Mouse (Mus musculus) cerebellum, postnatal 25 days (tissue): ENCODE data around the gene Spns2.

Source experiments
- DNase-seq, 2 experiments: peaks; one replicate each; pipeline ENCODE4 v3.0.0; 2021; ENCODE audit warnings: mixed read lengths in 2 of 2

The Spns2 gene

GRCm38 (mm10) chr11:72469217-72469616, 20.5 kb downstream of the Spns2 start:
- DNase-seq: peak in 1 of 2 experiments; percentile 51

GRCm38 (mm10) chr11:72468525-72468924, 21.2 kb downstream of the Spns2 start:
- peak in 1 of 2 experiments; percentile 45 for DNase-seq

GRCm38 (mm10) chr11:72466694-72467507, 22.8 kb downstream of the Spns2 start:
- DNase-seq: no peak

- no peak for DNase-seq
Observed at GRCm38 (mm10) chr11:72465978-72466693, 23.6 kb downstream of the Spns2 start.

GRCm38 (mm10) chr11:72464821-72465220, 24.9 kb downstream of the Spns2 start:
- DNase-seq: no peak

- DNase-seq: no peak
Observed at GRCm38 (mm10) chr11:72461500-72461981, 28.2 kb downstream of the Spns2 start.

GRCm38 (mm10) chr11:72458502-72458901, 31.2 kb downstream of the Spns2 start:
- no peak for DNase-seq

GRCm38 (mm10) chr11:72457995-72458496, 31.7 kb downstream of the Spns2 start:
- no peak for DNase-seq

- peak in 1 of 2 experiments; percentile 43 for DNase-seq
Observed at GRCm38 (mm10) chr11:72455694-72456093, 34.0 kb downstream of the Spns2 start.

GRCm38 (mm10) chr11:72453105-72453953, 36.4 kb downstream of the Spns2 start:
- DNase-seq: no peak

GRCm38 (mm10) chr11:72452140-72452665, 37.5 kb downstream of the Spns2 start:
- no peak for DNase-seq

GRCm38 (mm10) chr11:72447475-72447874, 42.2 kb downstream of the Spns2 start:
- DNase-seq: no peak

GRCm38 (mm10) chr11:72446311-72447105, 43.2 kb downstream of the Spns2 start:
- peak in 1 of 2 experiments; percentile 57 for DNase-seq

GRCm38 (mm10) chr11:72440965-72441664, 48.6 kb downstream of the Spns2 start, which contains the start of gene Mybbp1a:
Mybbp1a (plus strand) TSS chr11:72441355.
- peak; percentile 98 to 99 for DNase-seq

- DNase-seq: peak in 1 of 2 experiments; percentile 15
Observed at GRCm38 (mm10) chr11:72440597-72440964, 49.1 kb downstream of the Spns2 start.

GRCm38 (mm10) chr11:72438411-72438810, 51.3 kb downstream of the Spns2 start:
- DNase-seq: no peak

- DNase-seq: peak in 1 of 2 experiments; percentile 39
Observed at GRCm38 (mm10) chr11:72436756-72437650, 52.7 kb downstream of the Spns2 start.

- peak in 1 of 2 experiments; percentile 38 for DNase-seq
Observed at GRCm38 (mm10) chr11:72436271-72436670, 53.4 kb downstream of the Spns2 start.

- no peak for DNase-seq
Observed at GRCm38 (mm10) chr11:72435694-72436045, 54.0 kb downstream of the Spns2 start.
